Mouse (Mus musculus): ENCODE results near the gene Cntn5. TPM values are rescaled to one million over a fixed set of nuclear protein-coding genes. Genes with fewer than 3 reads are reported as not detected.

Cntn5 gene
- polyA plus RNA-seq, 1 experiment: not detected

DNA sequence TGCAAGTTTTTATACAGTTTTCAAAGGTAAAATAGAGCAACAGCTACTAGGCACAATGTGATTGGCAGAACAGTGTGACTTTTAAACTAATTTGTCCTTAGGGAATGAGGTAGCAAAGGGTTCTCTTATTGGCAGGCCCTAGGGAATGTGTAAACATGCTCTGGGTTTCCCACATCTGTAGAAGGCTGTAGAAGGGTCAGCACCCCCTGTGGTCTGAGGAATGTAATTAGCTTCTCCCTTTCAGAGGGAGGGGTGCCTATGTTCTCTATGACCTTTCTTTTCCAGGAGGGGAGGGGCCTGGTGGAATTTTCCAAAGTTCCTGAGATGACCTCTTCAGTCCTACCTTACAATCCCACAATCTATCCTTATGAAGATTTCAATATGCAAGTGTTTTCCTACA, 673.6 kb downstream of the Cntn5 start:
- TF ChIP-seq GATA1 (IDR thresholded peaks at IDR 0.05; ENCODE audit: low read length): no peak

DNA sequence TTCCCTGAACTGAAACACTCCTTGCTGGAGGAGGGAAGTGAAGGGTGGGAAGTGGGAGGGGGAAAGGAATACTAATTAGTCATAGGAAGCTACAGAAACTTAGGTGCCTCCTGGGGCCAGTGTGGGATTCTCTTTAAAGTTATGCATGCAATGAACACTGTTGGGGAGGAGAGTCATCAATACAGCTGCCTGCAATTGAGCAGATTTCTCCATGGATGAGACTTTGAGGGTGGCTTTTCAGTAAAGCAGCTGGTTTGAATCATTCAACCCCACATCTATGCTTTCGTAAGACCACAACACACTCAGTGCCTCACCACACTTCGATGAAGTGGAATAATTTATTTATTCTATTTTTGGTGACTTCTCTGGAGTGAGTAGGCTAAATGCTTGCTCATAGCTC, 674.9 kb downstream of the Cntn5 start:
- no peak for TF ChIP-seq GATA1 (IDR thresholded peaks at IDR 0.05; ENCODE audit: low read length)

DNA sequence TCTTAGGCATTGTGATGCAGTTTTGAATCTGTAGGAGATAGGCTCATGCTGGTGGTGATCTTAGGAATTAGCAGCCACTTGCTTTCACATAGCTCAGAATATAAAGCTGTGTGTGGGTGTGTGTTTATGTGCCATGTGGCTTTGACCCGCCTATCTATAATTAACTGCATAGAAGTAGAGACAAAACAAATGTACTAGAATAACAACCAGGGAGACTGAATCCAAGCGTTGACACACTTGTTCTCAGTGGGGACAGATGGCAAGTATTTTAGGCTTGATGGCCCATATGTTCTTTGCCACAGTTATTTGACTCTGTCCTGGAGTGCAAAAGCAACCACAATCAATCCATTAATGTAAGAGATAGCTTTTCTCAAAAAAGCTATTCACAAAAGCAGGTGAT, 678.6 kb downstream of the Cntn5 start:
- no peak for TF ChIP-seq GATA1 (IDR thresholded peaks at IDR 0.05; ENCODE audit: low read length)

DNA sequence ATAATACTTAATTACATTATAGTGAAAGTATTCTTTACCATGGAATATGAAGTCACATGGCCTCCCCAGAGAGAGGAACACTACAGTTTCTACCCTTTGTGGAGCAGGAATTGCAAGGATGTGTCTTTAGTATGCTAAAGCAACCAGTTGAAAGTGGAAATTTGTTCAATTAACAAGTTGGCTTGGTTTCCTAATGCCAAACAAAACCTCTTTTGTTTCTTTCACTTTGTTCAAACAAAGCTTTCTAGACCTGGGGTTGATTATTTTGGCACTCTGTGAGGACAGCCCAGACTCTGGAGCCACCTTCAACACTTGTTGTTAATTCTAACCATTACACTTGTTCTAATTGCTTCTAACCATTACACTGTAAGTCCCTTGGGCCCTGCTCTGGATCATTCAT, 718.5 kb downstream of the Cntn5 start:
- no peak for TF ChIP-seq GATA1 (IDR thresholded peaks at IDR 0.05; ENCODE audit: low read length)

DNA sequence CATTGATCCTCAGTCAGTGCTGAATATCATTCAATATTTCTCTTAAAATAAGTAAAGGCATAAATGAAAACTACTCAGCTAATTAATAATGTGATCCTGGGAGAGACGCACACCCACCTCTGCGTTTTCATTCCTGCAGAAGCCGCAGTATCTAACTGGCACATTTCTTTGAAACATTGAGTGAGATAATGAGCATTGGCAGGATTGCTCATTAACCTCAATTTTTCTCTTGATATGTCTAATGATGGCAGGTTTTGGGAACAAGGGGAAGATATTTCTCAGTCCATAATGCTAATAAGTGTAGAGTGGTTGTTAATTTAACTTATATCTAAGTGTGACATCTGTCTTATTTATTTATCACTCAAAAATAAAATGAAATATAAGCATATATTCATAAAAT, 734.0 kb downstream of the Cntn5 start:
- no peak for TF ChIP-seq GATA1 (IDR thresholded peaks at IDR 0.05; ENCODE audit: low read length)

DNA sequence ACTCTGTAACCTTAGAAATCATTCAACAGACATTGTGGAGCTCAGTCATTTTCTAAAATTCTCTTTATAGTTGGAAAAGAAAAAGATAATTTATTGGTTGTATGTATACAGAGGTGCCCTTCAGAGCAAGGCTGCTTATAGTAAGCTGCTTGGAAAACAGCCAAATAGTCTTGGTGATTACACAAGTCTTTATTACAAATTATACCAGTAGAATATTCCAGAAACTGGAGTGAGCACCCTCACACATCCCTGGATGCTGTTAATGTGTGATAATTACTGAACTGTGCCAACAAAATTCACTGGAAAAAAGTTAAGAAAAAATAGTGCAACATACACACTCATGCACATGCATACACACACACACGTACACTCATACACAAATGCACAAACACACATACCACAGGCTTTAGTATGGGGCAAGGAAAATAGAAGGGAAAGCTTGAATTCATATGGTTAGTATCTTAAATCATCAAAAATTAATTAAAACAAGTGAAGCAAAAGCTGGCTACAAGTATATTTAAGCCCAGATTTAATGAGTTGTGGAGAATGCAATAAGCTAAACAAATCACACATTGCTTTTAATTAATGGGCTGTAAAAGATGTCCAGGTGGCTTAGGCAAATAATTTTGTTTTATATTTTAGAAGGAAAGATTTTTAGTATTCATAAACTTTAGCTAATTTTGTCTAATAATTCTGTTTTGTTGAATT, 783.1 kb downstream of the Cntn5 start:
- TF ChIP-seq GATA1 (IDR thresholded peaks at IDR 0.05; ENCODE audit: low read length): no peak

DNA sequence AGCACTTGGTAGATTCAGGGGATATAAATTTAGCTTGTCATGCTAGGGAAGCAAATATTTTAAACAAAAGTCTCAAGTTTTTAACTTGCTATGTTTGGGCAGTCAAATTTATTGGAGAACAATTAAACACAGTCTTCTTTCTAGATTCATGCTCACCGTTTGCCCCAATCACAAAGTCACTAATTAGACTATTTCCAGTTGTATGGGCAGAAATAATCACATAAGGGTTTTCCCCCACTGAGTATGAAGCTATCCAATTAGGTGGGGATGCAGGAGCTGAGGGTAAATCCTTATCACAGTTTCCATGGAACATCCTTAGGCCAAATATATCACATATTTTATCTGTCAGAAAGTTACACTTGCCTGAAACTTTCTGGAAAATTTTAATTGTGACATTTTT, 788.0 kb downstream of the Cntn5 start:
- no peak for TF ChIP-seq GATA1 (IDR thresholded peaks at IDR 0.05; ENCODE audit: low read length)

DNA sequence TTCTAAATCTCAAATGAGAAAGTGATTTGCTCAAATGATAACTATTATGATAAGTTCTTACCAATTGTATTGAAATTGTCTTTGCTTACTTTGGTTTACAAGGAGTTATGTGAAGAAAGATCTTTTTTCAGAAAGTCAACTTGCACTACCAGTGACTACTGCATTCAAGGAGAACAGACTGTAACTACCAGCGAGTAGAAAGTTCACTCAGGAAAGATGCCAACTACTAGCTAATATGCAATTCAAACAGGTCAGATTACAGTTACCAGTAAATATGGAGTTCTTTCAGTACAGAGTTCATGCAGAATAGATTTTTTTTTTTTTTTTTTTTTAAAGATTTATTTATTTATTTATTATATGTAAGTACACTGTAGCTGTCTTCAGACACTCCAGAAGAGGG, 795.4 kb downstream of the Cntn5 start:
- no peak for TF ChIP-seq GATA1 (IDR thresholded peaks at IDR 0.05; ENCODE audit: low read length)

DNA sequence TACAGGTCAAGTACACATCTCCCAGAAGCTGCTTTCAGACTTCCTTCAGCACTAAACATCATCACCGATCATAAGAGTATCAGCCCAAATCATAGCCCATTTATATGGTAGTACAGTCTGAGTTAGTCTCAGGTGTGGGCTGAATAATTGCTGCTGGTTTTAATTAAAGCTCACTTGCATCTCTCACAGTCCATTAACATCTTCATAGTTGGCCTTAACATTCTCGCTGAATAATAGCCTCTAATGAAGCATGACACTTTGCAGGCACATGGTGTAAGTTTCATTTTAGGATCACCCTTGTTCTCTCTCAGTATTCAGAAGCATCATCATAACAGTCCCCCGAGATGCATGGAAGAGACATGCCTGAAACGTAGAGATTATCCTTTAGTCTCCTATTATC, 796.7 kb downstream of the Cntn5 start:
- TF ChIP-seq GATA1 (IDR thresholded peaks at IDR 0.05; ENCODE audit: low read length): no peak

DNA sequence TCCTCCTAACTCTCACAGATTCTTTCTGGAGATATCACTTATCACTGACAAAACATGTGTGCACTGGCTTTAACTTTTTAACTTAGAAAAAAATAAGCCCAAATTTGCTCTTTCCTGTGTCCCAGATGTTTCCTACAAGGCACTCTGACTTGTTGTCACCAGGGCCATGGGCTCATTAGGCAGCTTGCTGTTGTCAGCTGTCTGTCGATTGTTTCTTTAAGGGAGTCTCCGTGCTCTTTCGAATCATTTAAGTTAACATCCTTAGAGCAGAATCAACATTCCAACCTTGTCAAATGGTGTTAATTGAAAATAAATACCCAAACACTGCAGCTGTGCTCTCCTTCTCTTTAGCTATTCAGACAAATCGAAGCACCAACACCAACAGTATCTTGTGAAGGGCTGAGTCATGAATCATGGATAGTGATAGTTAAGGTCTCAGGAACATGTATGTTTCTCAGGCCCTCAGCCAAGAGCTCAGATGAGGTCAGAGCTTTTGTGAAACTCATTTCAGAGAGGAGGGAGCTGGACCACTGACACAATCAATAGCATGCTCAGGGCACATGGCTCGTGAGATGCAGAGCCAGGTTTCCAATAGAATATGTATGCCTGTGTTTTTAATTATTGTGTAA, 802.6 kb downstream of the Cntn5 start:
- no peak for TF ChIP-seq GATA1 (IDR thresholded peaks at IDR 0.05; ENCODE audit: low read length)

DNA sequence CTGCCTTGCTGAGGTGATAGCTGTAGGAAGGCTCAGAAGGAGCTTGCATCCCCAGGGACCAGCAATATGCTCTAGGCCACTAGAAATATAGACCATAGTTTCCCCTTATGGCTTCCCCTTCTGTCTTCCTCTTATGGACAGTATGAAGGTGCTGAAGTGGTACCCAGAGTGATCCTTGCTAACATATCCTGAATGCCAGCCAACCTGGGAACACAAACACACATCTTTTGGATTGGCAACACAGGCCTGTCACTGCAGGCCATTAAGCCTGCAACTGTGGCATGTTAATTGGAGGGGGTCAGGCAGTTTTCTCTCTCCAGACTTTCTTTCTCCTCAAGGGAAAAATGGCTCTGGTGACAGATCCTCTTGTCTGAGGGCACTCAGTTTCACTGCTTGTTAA, 828.3 kb downstream of the Cntn5 start:
- no peak for TF ChIP-seq GATA1 (IDR thresholded peaks at IDR 0.05; ENCODE audit: low read length)

DNA sequence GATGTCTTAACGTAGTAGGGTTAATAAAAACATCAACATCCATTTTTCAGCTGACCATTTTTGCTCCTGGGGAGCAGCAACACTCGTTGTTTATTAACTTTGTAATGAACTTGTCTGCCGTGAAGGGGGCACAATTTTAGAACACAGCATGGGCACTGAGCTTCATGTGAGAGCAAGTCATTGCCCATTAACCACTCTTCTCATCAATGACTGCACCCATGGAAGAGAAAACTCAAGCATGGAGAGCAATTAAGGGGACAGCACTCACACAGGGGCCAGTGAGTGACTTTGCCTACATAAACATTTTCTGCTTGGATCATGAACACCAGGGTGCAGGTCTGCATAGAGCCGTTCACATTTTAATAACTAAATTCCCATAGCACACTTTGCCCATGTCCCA, 831.2 kb downstream of the Cntn5 start:
- no peak for TF ChIP-seq GATA1 (IDR thresholded peaks at IDR 0.05; ENCODE audit: low read length)

DNA sequence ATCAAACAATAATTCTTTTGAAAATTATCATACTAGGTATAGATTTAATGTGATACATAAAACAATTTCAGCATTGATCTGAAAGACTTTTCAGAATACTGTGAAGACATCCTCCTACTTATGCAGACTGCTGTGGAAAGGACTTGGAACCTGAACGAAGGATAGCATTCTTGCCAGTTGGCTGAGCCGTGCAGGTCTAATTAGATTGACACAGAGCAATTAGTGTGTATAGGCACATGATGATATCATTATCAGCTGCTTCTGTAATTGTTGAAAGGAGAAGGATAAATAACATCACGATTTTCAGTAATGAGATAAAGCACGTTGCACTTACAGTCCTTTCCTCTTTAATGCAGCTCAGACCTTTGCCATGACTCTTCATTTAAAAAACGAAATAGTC, 831.7 kb downstream of the Cntn5 start:
- no peak for TF ChIP-seq GATA1 (IDR thresholded peaks at IDR 0.05; ENCODE audit: low read length)

DNA sequence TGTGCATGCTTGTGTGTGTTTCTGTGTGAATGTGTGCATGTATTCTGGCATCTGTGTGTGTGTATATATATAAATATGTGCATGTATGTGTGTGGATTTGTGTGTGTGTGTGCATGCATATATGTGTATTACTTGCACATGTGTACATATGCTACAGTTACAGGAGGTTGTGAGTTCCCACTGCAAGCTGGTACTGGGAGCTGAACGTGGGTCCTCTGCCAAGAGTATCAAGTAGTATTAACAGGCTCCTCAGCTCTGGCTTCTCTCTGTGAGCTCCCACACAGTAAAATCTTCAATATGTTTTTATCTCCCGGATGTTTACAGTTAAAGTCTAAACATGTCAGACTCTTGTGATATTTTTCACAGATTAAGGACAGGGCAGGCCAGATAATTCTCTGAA, 833.3 kb downstream of the Cntn5 start:
- TF ChIP-seq GATA1 (IDR thresholded peaks at IDR 0.05; ENCODE audit: low read length): no peak

DNA sequence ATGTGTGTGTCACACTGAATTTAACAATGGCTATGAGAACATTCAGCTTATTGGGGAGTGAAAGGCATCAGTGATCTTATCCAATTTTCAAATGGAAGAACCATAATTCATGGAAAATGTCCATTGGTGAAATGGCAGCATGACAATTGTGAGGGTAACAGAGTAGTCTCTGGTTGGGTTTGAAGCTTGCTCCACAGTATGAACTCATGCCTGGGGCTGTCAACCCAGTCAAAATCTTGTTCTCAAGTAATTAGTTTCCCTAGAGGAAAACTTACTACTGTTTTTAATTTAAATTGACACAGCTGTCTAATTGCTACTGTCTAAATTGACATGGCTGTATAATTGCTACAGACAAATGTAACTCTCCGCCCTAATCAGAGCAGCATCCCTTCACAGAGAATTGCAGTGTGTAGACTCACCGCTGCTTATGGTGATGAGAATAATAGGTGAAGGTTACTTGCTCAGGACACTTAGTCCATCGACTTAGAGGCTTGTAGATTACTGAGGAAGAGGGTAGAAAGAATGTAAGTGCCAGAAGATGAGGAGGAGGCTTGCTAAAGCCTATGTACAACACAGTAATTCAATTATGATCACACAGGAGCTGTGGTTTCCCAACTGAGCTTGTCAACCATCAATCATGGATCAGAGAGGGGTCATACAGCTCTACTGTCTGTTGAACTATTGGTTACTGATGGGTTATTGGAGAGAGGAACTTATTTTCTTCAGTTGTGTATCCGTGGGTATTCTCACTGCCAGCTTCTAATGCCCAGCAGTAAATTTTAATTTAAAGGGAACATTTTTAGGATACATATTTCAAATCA, 859.4 kb downstream of the Cntn5 start:
- TF ChIP-seq GATA1 (IDR thresholded peaks at IDR 0.05; ENCODE audit: low read length): no peak

DNA sequence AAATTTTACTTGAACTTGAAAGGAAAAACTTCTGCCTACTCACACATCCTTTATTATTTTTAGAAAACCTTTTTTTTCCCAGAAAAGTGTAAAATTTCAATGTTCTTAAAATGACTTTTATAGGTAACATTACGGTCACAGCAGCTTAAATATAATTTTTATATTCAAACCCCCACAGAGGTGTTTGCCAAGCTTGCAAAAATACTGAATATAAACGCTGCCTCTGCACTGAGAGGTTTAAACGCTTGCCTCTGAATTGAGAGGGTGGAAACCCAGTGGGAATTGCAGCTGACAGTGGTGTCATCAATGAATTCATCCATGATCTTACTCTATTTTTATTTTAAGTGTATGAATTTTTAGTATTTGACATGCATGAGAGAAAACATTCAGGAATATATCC, 861.6 kb downstream of the Cntn5 start:
- TF ChIP-seq GATA1 (IDR thresholded peaks at IDR 0.05; ENCODE audit: low read length): no peak

DNA sequence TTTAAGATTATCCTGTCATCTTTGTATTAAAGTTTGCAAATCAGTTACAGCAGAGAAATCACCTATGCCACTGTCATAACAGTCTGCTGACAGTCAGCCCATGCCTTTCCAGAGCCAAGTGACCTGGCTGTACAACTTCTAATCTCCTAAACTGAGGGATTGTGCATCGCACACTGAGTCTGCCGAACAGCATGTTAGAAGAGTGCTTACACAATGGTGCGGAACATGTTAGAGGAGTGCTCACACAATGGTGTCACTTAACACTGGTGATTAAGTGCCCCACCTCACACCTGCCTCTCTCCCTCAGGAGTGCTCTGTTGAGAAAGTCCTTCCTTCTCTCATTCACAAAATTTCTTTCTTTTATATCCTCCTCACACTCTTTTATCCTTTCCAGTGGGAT, 889.4 kb downstream of the Cntn5 start:
- no peak for TF ChIP-seq GATA1 (IDR thresholded peaks at IDR 0.05; ENCODE audit: low read length)

Measured in G1E-ER4 (cell line).